Mouse (Mus musculus): Measurements from ENCODE around the gene Nlrp4e.
"Not testable (repeated sequence)": the region's sequence is repeated elsewhere in the genome, so short reads cannot be mapped to it uniquely, and the experiment has no call there.

Nlrp4e gene

GRCm38 (mm10) chr7:23300892-23301291 is at the start of gene Nlrp4e:
TSS of gene Nlrp4e (plus strand) at chr7:23301192.
- DNase-seq (ENCODE audit: low spot score) = not testable (repeated sequence)

- DNase-seq (ENCODE audit: low spot score) = not testable (repeated sequence)
These were observed 49.4 kb upstream of the Nlrp4e start, which contains the start of gene Vmn1r166 for GRCm38 (mm10) chr7:23251582-23251981. TSS of gene Vmn1r166 (minus strand) at chr7:23251682.

- DNase-seq (ENCODE audit: low spot score) = not testable (repeated sequence)
These were observed 22.2 kb upstream of the Nlrp4e start, which contains the start of gene Gm6902 for GRCm38 (mm10) chr7:23278800-23279199. TSS of gene Gm6902 (minus strand) at chr7:23278900.

- not testable (repeated sequence) for DNase-seq (ENCODE audit: low spot score)
These were observed 57.3 kb downstream of the Nlrp4e start for GRCm38 (mm10) chr7:23358311-23358710.

- no peak for DNase-seq (ENCODE audit: low spot score)
These were observed 84.6 kb downstream of the Nlrp4e start, which contains the start of gene Nlrp5 for GRCm38 (mm10) chr7:23385589-23385988. TSS of gene Nlrp5 (plus strand) at chr7:23385889.
